Mouse (Mus musculus): Measurements from ENCODE around the gene Vmn1r101. TPM values are rescaled to one million over a fixed set of nuclear protein-coding genes. Genes with fewer than 3 reads are reported as not detected.
"Not testable (repeated sequence)": the region's sequence is repeated elsewhere in the genome, so short reads cannot be mapped to it uniquely, and the experiment has no call there.

Gene Vmn1r101
- not detected for total RNA-seq (2021)
- not detected in 2 replicates for polyA plus RNA-seq (2012; rRNA removed)
- long read RNA-seq: 0 reads

- not testable (repeated sequence) for DNase-seq
These were observed at the start of gene Vmn1r101 for GRCm38 (mm10) chr7:20442493-20442892. Gene Vmn1r101 (minus strand): TSS chr7:20442593.

- not testable (repeated sequence) for DNase-seq
These were observed 32.4 kb upstream of the Vmn1r101 start, which contains the start of gene Gm10670 for GRCm38 (mm10) chr7:20474825-20475224. Gene Gm10670 (minus strand): TSS chr7:20474925.

GRCm38 (mm10) chr7:20417642-20418041 lies 24.8 kb downstream of the Vmn1r101 start, which contains the start of gene Vmn1r100:
Gene Vmn1r100 (plus strand): TSS chr7:20417942.
- DNase-seq: not testable (repeated sequence)

Other genes starting within 250 kb of the Vmn1r101 start
- not detected for gene Vmn1r95, start 248.9 kb downstream of the Vmn1r101 start, total RNA-seq (2021)
- not detected in 2 replicates for gene Vmn1r95, start 248.9 kb downstream of the Vmn1r101 start, polyA plus RNA-seq (2012; rRNA removed)
- gene Gm6164, start 237.0 kb downstream of the Vmn1r101 start, total RNA-seq (2021): not detected
- gene Gm6164, start 237.0 kb downstream of the Vmn1r101 start, polyA plus RNA-seq (2012; rRNA removed): not detected in 2 replicates
- gene Gm4498, start 208.8 kb downstream of the Vmn1r101 start, total RNA-seq (2021): not detected
- gene Gm4498, start 208.8 kb downstream of the Vmn1r101 start, polyA plus RNA-seq (2012; rRNA removed): not detected in 2 replicates
- gene Gm5890, start 179.8 kb downstream of the Vmn1r101 start, total RNA-seq (2021): not detected
- not detected in 2 replicates for gene Gm5890, start 179.8 kb downstream of the Vmn1r101 start, polyA plus RNA-seq (2012; rRNA removed)
- not detected for gene Gm4133, start 108.5 kb downstream of the Vmn1r101 start, total RNA-seq (2021)
- not detected in 2 replicates for gene Gm4133, start 108.5 kb downstream of the Vmn1r101 start, polyA plus RNA-seq (2012; rRNA removed)
- gene Gm5728, start 67.2 kb downstream of the Vmn1r101 start, total RNA-seq (2021): not detected
- not detected in 2 replicates for gene Gm5728, start 67.2 kb downstream of the Vmn1r101 start, polyA plus RNA-seq (2012; rRNA removed)
- not detected for gene Vmn1r100, start 24.7 kb downstream of the Vmn1r101 start, total RNA-seq (2021)
- not detected in 2 replicates for gene Vmn1r100, start 24.7 kb downstream of the Vmn1r101 start, polyA plus RNA-seq (2012; rRNA removed)
- not detected for gene Gm10670, start 32.3 kb upstream of the Vmn1r101 start, total RNA-seq (2021)
- not detected in 2 replicates for gene Gm10670, start 32.3 kb upstream of the Vmn1r101 start, polyA plus RNA-seq (2012; rRNA removed)
- not detected for gene Vmn1r103, start 67.9 kb upstream of the Vmn1r101 start, total RNA-seq (2021)
- gene Vmn1r103, start 67.9 kb upstream of the Vmn1r101 start, polyA plus RNA-seq (2012; rRNA removed): not detected in 2 replicates
- not detected for gene Vmn1r104, start 91.2 kb upstream of the Vmn1r101 start, total RNA-seq (2021)
- not detected in 2 replicates for gene Vmn1r104, start 91.2 kb upstream of the Vmn1r101 start, polyA plus RNA-seq (2012; rRNA removed)
- gene Gm5726, start 103.2 kb upstream of the Vmn1r101 start, total RNA-seq (2021): not detected
- not detected in 2 replicates for gene Gm5726, start 103.2 kb upstream of the Vmn1r101 start, polyA plus RNA-seq (2012; rRNA removed)
- not detected for gene Gm4141, start 133.6 kb upstream of the Vmn1r101 start, total RNA-seq (2021)
- gene Gm4141, start 133.6 kb upstream of the Vmn1r101 start, polyA plus RNA-seq (2012; rRNA removed): not detected in 2 replicates
- gene Gm4513, start 156.4 kb upstream of the Vmn1r101 start, total RNA-seq (2021): not detected
- gene Gm4513, start 156.4 kb upstream of the Vmn1r101 start, polyA plus RNA-seq (2012; rRNA removed): not detected in 2 replicates
- gene Vmn1r107, start 226.3 kb upstream of the Vmn1r101 start, total RNA-seq (2021): not detected
- not detected in 2 replicates for gene Vmn1r107, start 226.3 kb upstream of the Vmn1r101 start, polyA plus RNA-seq (2012; rRNA removed)